Mouse (Mus musculus) liver, postnatal 0 days (tissue): Measurements from ENCODE around the gene Arhgef40. TPM values are rescaled to one million over a fixed set of nuclear protein-coding genes. Genes with fewer than 3 reads are reported as not detected.
A peak's percentile ranks its signal among the peaks of the same experiment; 100 is the strongest.

Experiments used
- ATAC-seq: fragments of 200-750 bp; cut with Nextera tagmentation; 2 replicates; pipeline ENCODE4 v1.8.0; 2017; ENCODE audit warnings: mild to moderate bottlenecking, moderate library complexity
- DNase-seq: peaks from one replicate; pipeline ENCODE4 v3.0.0-alpha.2; 2016
- H3K27ac ChIP-seq: fragments of 300-500 bp; sonication (generic); 2 replicates; pipeline ENCODE4 v1.5.1; 2014; ENCODE audit warnings: antibody characterized with exemption, moderate library complexity, mild to moderate bottlenecking, low read depth
- H3K27me3 ChIP-seq: fragments of 300-500 bp; sonication (generic); 2 replicates; pipeline ENCODE4 v1.6.1; 2014; ENCODE audit warnings: low read length, control low read depth, mixed read lengths; ENCODE audit not compliant: insufficient read depth
- H3K36me3 ChIP-seq: fragments of 300-500 bp; sonication (generic); replicated peaks from 2 replicates; pipeline ENCODE4 v1.6.1; 2014; ENCODE audit warnings: mild to moderate bottlenecking, control low read depth, low read length, moderate library complexity, mixed read lengths; ENCODE audit not compliant: insufficient read depth
- H3K4me1 ChIP-seq: fragments of 300-500 bp; sonication (generic); 2 replicates; pipeline ENCODE4 v1.6.1; 2014; ENCODE audit warnings: antibody characterized with exemption, mild to moderate bottlenecking, control low read depth; ENCODE audit not compliant: insufficient read depth
- H3K4me2 ChIP-seq: fragments of 300-500 bp; sonication (generic); 2 replicates; pipeline ENCODE4 v1.6.1; 2014; ENCODE audit warnings: low read depth, mild to moderate bottlenecking, low read length, moderate library complexity, mixed read lengths
- H3K4me3 ChIP-seq: fragments of 300-500 bp; sonication (generic); 2 replicates; pipeline ENCODE4 v1.5.1; 2014; ENCODE audit warnings: low read depth, low read length
- H3K9ac ChIP-seq: fragments of 300-500 bp; sonication (generic); replicated peaks from 2 replicates; pipeline ENCODE4 v1.6.1; 2014; ENCODE audit warnings: mild to moderate bottlenecking, moderate library complexity
- H3K9me3 ChIP-seq: fragments of 300-500 bp; sonication (generic); 2 replicates; pipeline ENCODE4 v1.6.1; 2016; ENCODE audit warnings: mild to moderate bottlenecking, control low read depth, low read length, mixed read lengths
- CTCF ChIP-seq: sonication (generic); IDR thresholded peaks from 2 replicates; pipeline ENCODE4 v1.5.1; 2016; ENCODE audit warnings: antibody characterized with exemption, low read depth
- EP300 ChIP-seq: IDR thresholded peaks from 2 replicates; pipeline ENCODE4 v1.6.1; 2016; ENCODE audit warnings: antibody characterized with exemption, low read depth, mild to moderate bottlenecking
- WGBS: fragments of 180-500 bp; shearing (Covaris S2); extraction: QIAGEN DNeasy Blood & Tissue Kit; methylation state at CpG from one replicate; pipeline ENCODE4 v1.1.7; 2014; ENCODE audit not compliant: insufficient replicate concordance; 5-methylcytosine and 5-hydroxymethylcytosine counted together
- polyA plus RNA-seq: library from polyadenylated mRNA; unstranded; fragments of >200 nt; fragmentation: Nextera tagmentation; extraction: Ambion mirVana; gene quantifications from 2 replicates; pipeline ENCODE4 v1.2.1, GENCODE M21; 2015

Gene Arhgef40
- polyA plus RNA-seq, 1 experiment from 2014 or later, result 7.2 TPM

- TF ChIP-seq EP300 (no peak), CTCF (no peak)
- Histone ChIP-seq H3K9ac (peak overlapping the region; percentile 74), H3K4me3 (peak overlapping the region; percentile 73), H3K4me1 (peaks cover 32% of the 10 kb centered on the region), H3K36me3 (0 out of 2 replicates have a peak, but pooled peaks cover 4% of the 10 kb centered on the region), H3K4me2 (peak overlapping the region; percentile 92), H3K9me3 (no peaks in the 10 kb centered on the region), H3K27me3 (no peaks in the 10 kb centered on the region), H3K27ac (peak overlapping the region; percentile 80)
- no peak for ATAC-seq
- DNase-seq, result peak; percentile 63
- 1% methylated on average over 24 of the region's 28 CpGs for WGBS
Measured at GRCm38 (mm10) chr14:52014761-52015311, 30.3 kb downstream of the Arhgef40 start.

- Histone ChIP-seq H3K4me2 (peak within 1 kb of the TSS; percentile 92), H3K27me3 (no peaks in the 10 kb centered on the region), H3K4me1 (peaks cover 32% of the 10 kb centered on the region), H3K4me3 (peak within 1 kb of the TSS; percentile 73), H3K27ac (peak within 1 kb of the TSS; percentile 80), H3K36me3 (0 out of 2 replicates have a peak, but pooled peaks cover 4% of the 10 kb centered on the region), H3K9me3 (no peaks in the 10 kb centered on the region), H3K9ac (peak within 1 kb of the TSS; percentile 74)
- 35% methylated on average over 6 of the region's 6 CpGs for WGBS
- TF ChIP-seq EP300, result no peak
- no peak for TF ChIP-seq CTCF
- no peak for DNase-seq
- no peak for ATAC-seq
Measured at GRCm38 (mm10) chr14:52015445-52016100, 31.1 kb downstream of the Arhgef40 start, which contains the start of gene Tmem253. Gene Tmem253 (plus strand): TSS chr14:52015658.

- no peak overlapping the region for H3K9ac ChIP-seq
- H3K4me2 ChIP-seq, result no peak overlapping the region
- H3K4me1 ChIP-seq, result peaks cover 35% of the 10 kb centered on the region
- TF ChIP-seq CTCF (no peak), EP300 (no peak)
- no peak overlapping the region for H3K27ac ChIP-seq
- no peak overlapping the region for H3K4me3 ChIP-seq
- ATAC-seq, result no peak
- 80% methylated on average over 13 of the region's 13 CpGs for WGBS
- no peak for DNase-seq
- no peaks in the 10 kb centered on the region for H3K27me3 ChIP-seq
- 0 out of 2 replicates have a peak, but pooled peaks cover 4% of the 10 kb centered on the region for H3K36me3 ChIP-seq
- no peaks in the 10 kb centered on the region for H3K9me3 ChIP-seq
Measured at GRCm38 (mm10) chr14:52016625-52017405, 32.3 kb downstream of the Arhgef40 start.

GRCm38 (mm10) chr14:52017662-52018061 is 33.1 kb downstream of the Arhgef40 start:
- 0 out of 2 replicates have a peak, but pooled peaks cover 4% of the 10 kb centered on the region for H3K36me3 ChIP-seq
- H3K27ac ChIP-seq, result no peak overlapping the region
- ATAC-seq (no peak), DNase-seq (no peak)
- peaks cover 43% of the 10 kb centered on the region for H3K4me1 ChIP-seq
- no peaks in the 10 kb centered on the region for H3K27me3 ChIP-seq
- H3K9me3 ChIP-seq, result no peaks in the 10 kb centered on the region
- TF ChIP-seq CTCF (no peak), EP300 (no peak)
- 81% methylated on average over 4 of the region's 4 CpGs for WGBS
- no peak overlapping the region for H3K4me3 ChIP-seq
- H3K4me2 ChIP-seq, result no peak overlapping the region
- no peak overlapping the region for H3K9ac ChIP-seq

GRCm38 (mm10) chr14:52018248-52019050 is 33.9 kb downstream of the Arhgef40 start:
- Histone ChIP-seq H3K27me3 (no peaks in the 10 kb centered on the region), H3K4me2 (peak overlapping the region; percentile 74), H3K9me3 (no peaks in the 10 kb centered on the region), H3K4me1 (peaks cover 48% of the 10 kb centered on the region), H3K27ac (no peak overlapping the region), H3K36me3 (0 out of 2 replicates have a peak, but pooled peaks cover 4% of the 10 kb centered on the region), H3K4me3 (no peak overlapping the region), H3K9ac (no peak overlapping the region)
- WGBS, result 82% methylated on average over 15 of the region's 15 CpGs
- ATAC-seq (no peak), DNase-seq (no peak)
- no peak for TF ChIP-seq CTCF
- TF ChIP-seq EP300, result no peak
